Mouse (Mus musculus): ENCODE measurements around the gene Xpnpep2. TPM values are rescaled to one million over a fixed set of nuclear protein-coding genes. Genes with fewer than 3 reads are reported as not detected.

Xpnpep2 gene
- polyA plus RNA-seq, 1 experiment from 2014 or later, result 1.0 TPM

Other genes starting within 250 kb of the Xpnpep2 start
- 28.4 and 31.1 TPM in 2 replicates for gene Smarca1, start 215.8 kb upstream of the Xpnpep2 start, polyA plus RNA-seq (2015; fragmentation: Nextera tagmentation; extraction: Ambion mirVana)
- gene Ocrl, start 196.3 kb upstream of the Xpnpep2 start, polyA plus RNA-seq (2015; fragmentation: Nextera tagmentation; extraction: Ambion mirVana), result 16.1 and 19.4 TPM in 2 replicates
- 13.4 and 15.1 TPM in 2 replicates for gene Apln, start 73.9 kb upstream of the Xpnpep2 start, polyA plus RNA-seq (2015; fragmentation: Nextera tagmentation; extraction: Ambion mirVana)
- 3.7 and 7.2 TPM in 2 replicates for gene Sash3, start 37.7 kb downstream of the Xpnpep2 start, polyA plus RNA-seq (2015; fragmentation: Nextera tagmentation; extraction: Ambion mirVana)
- gene Zdhhc9, start 100.2 kb downstream of the Xpnpep2 start, polyA plus RNA-seq (2015; fragmentation: Nextera tagmentation; extraction: Ambion mirVana), result 4.1 and 4.5 TPM in 2 replicates
- 16.7 and 16.8 TPM in 2 replicates for gene Utp14a, start 148.1 kb downstream of the Xpnpep2 start, polyA plus RNA-seq (2015; fragmentation: Nextera tagmentation; extraction: Ambion mirVana)
- 4.8 and 5.2 TPM in 2 replicates for gene Bcorl1, start 232.6 kb downstream of the Xpnpep2 start, polyA plus RNA-seq (2015; fragmentation: Nextera tagmentation; extraction: Ambion mirVana)

All from lung, embryonic 15.5 days (tissue).